Mouse (Mus musculus) forebrain, embryonic 16.5 days (tissue): ENCODE results near the gene Tmem183a. TPM values are rescaled to one million over a fixed set of nuclear protein-coding genes. Genes with fewer than 3 reads are reported as not detected.

Experiments used
- ATAC-seq: fragments of 200-750 bp; cut with Nextera tagmentation; 2 replicates; pipeline ENCODE4 v1.8.0; 2017; ENCODE audit warnings: mild to moderate bottlenecking, moderate library complexity
- H3K27ac ChIP-seq: fragments of 300-500 bp; sonication (generic); 2 replicates; pipeline ENCODE4 v1.5.1; 2014; ENCODE audit warnings: low read length, control low read depth
- H3K27me3 ChIP-seq: fragments of 300-500 bp; sonication (generic); replicated peaks from 2 replicates; pipeline ENCODE4 v1.6.1; 2014; ENCODE audit warnings: low read length; ENCODE audit not compliant: control insufficient read depth, insufficient read depth
- H3K36me3 ChIP-seq: fragments of 300-500 bp; sonication (generic); 2 replicates; pipeline ENCODE4 v1.6.1; 2014; ENCODE audit not compliant: control insufficient read depth, insufficient read depth
- H3K4me1 ChIP-seq: fragments of 300-500 bp; sonication (generic); replicated peaks from 2 replicates; pipeline ENCODE4 v1.6.1; 2014; ENCODE audit warnings: low read length; ENCODE audit not compliant: control insufficient read depth, insufficient read depth
- H3K4me2 ChIP-seq: fragments of 300-500 bp; sonication (generic); 2 replicates; pipeline ENCODE4 v1.6.1; 2014; ENCODE audit warnings: mild to moderate bottlenecking, low read length, control low read depth
- H3K4me3 ChIP-seq: fragments of 300-500 bp; sonication (generic); replicated peaks from 2 replicates; pipeline ENCODE4 v1.5.1; 2014; ENCODE audit warnings: mild to moderate bottlenecking, low read length, control low read depth
- H3K9ac ChIP-seq: fragments of 300-500 bp; sonication (generic); replicated peaks from 2 replicates; pipeline ENCODE4 v1.6.1; 2014; ENCODE audit warnings: low read depth, low read length, control low read depth
- H3K9me3 ChIP-seq: fragments of 300-500 bp; sonication (generic); 2 replicates; pipeline ENCODE4 v1.6.1; 2016; ENCODE audit warnings: low read length; ENCODE audit not compliant: control insufficient read depth
- WGBS: fragments of 180-500 bp; shearing (Covaris S2); extraction: QIAGEN DNeasy Blood & Tissue Kit; methylation state at CpG from one replicate; pipeline ENCODE4 v1.1.7; 2014; 5-methylcytosine and 5-hydroxymethylcytosine counted together
- polyA plus RNA-seq: library from polyadenylated mRNA; unstranded; fragments of >200 nt; fragmentation: Nextera tagmentation; extraction: Ambion mirVana; gene quantifications from 2 replicates; pipeline ENCODE4 v1.2.1, GENCODE M21; 2015

Tmem183a gene
- polyA plus RNA-seq, 1 experiment from 2014 or later = 151 TPM

DNA sequence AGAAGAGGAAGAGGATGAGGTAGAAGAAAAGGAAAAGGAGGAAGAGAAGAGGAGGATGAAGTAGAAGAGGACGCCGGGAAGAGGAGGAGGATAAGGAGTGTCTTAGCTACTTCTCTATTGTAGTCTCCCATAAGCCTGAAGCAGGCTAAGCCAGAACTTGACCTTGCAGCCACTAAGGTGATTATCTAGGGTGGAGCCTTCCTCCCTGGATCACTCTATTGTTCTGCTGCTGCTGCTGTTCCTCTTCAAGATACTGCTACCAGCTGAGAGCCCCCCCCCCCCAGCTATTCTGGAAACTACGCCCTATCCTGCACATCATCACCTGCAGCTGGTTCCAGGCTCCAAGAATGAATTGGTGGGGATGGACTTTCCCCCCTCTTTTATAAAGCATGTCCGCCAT is 22.8 kb upstream of the Tmem183a start:
- no peak for ATAC-seq
- 90% methylated on average over 4 of the region's 4 CpGs for WGBS
- H3K36me3 ChIP-seq = no peaks in the 10 kb centered on the region

DNA sequence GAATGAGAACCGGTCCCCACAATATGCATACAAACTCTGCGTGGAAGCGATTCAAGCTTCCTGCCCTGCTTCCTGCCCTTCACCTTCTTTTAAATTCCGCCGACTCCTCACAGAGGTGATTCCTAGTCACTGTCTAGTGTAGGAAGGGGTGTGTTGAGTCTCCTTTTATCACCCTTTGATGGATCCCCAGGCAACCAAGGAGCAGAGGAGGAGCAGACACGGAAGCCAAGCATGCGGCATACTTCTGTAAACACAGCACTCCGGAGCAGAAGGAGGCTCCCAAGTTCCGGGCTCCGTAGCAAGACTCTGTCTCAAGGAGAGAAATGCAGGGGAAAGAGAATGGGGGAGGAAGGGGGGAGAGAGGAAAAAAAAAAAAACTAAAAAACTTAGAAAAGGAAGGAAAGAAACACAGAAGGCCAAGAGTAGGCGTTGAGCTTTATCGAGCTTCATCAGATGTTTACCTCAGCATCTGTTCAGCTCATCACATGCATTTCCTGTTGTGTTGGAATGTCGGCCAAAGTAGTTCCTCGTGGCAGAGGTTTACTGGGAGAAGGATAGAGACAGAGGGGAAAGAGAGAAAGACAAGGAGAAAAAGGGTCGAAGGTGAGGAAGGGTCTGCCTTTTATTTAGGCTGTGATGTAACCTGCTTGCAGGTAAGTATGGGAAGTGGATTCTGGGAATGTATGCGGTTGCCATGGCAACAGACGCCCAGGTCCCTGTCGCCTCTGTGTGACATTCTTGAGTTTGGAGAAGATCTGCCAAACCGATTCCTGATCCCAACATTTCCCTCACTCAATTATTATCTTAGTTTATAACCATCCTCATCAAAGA is 20.2 kb upstream of the Tmem183a start:
- no peaks in the 10 kb centered on the region for H3K9me3 ChIP-seq
- no peak overlapping the region for H3K27ac ChIP-seq
- H3K4me3 ChIP-seq = peak overlapping the region; percentile 22
- H3K9ac ChIP-seq = no peak overlapping the region
- H3K4me1 ChIP-seq = peaks cover 7% of the 10 kb centered on the region; the same call in 1 of the 2 replicates
- H3K4me2 ChIP-seq = peak overlapping the region; percentile 36
- 16% methylated on average over 19 of the region's 19 CpGs for WGBS
- H3K36me3 ChIP-seq = no peaks in the 10 kb centered on the region
- no peak for ATAC-seq
- 0 out of 2 replicates have a peak, but pooled peaks cover 2% of the 10 kb centered on the region for H3K27me3 ChIP-seq

More for the DNA sequence above, 22.8 kb upstream of the Tmem183a start:
- H3K27me3 ChIP-seq = 0 out of 2 replicates have a peak, but pooled peaks cover 2% of the 10 kb centered on the region
- H3K9ac ChIP-seq = no peak overlapping the region
- H3K4me1 ChIP-seq = peaks cover 7% of the 10 kb centered on the region; the same call in 1 of the 2 replicates
- no peak overlapping the region for H3K4me2 ChIP-seq
- H3K9me3 ChIP-seq = no peaks in the 10 kb centered on the region
- H3K27ac ChIP-seq = no peak overlapping the region
- H3K4me3 ChIP-seq = no peak overlapping the region

DNA sequence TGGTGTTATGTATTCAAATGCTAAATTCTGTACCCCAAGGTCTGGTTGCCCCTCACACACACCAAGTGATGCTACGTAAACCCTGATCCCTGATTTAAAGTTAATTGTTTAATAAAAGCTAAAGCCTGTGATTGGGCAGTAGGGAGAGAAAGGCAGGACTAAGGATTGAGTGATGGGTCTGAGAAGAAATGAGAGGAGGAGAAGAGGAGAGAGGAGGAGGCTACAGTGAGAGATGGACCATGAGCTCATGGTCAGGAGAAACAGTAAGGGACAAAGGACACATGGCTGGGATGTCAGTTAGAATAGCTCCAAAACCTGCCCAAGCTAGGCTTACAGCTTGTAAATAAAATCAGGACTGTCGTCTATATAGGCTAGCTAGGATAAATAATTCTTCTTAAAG is 19.3 kb upstream of the Tmem183a start:
- H3K27me3 ChIP-seq = 0 out of 2 replicates have a peak, but pooled peaks cover 2% of the 10 kb centered on the region
- no peak overlapping the region for H3K4me2 ChIP-seq
- ATAC-seq = no peak
- no peaks in the 10 kb centered on the region for H3K9me3 ChIP-seq
- no peaks in the 10 kb centered on the region for H3K36me3 ChIP-seq
- no peak overlapping the region for H3K27ac ChIP-seq
- 73% methylated on average over 2 of the region's 2 CpGs for WGBS
- H3K4me3 ChIP-seq = no peak overlapping the region
- H3K4me1 ChIP-seq = peaks cover 7% of the 10 kb centered on the region; the same call in 1 of the 2 replicates
- H3K9ac ChIP-seq = no peak overlapping the region

DNA sequence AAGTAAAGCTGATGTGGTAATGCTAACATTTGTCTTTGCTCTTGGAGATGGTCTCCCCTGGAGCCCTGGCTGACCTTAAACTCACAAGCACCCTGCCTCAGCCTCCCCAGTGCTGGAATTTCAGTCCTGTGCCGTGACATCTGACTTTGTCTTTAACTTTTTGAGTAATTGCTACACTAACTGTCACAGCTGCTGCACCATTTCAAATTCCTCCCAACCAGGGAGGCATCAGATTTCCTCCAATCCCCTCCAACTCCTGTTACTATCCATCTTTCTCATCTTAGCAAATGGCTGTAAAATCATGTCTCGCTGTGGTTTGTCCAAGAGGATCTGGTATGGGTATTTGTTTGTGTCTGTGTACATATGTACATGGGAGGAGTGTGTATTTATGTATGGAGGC is 12.3 kb upstream of the Tmem183a start:
- Histone ChIP-seq H3K9me3 (0 out of 2 replicates have a peak, but pooled peaks cover 2% of the 10 kb centered on the region), H3K4me2 (no peak overlapping the region), H3K27ac (no peak overlapping the region), H3K9ac (no peak overlapping the region), H3K27me3 (no peaks in the 10 kb centered on the region), H3K4me3 (no peak overlapping the region), H3K4me1 (no peaks in the 10 kb centered on the region), H3K36me3 (no peaks in the 10 kb centered on the region)
- ATAC-seq = no peak
- 74% methylated on average over 2 of the region's 2 CpGs for WGBS

DNA sequence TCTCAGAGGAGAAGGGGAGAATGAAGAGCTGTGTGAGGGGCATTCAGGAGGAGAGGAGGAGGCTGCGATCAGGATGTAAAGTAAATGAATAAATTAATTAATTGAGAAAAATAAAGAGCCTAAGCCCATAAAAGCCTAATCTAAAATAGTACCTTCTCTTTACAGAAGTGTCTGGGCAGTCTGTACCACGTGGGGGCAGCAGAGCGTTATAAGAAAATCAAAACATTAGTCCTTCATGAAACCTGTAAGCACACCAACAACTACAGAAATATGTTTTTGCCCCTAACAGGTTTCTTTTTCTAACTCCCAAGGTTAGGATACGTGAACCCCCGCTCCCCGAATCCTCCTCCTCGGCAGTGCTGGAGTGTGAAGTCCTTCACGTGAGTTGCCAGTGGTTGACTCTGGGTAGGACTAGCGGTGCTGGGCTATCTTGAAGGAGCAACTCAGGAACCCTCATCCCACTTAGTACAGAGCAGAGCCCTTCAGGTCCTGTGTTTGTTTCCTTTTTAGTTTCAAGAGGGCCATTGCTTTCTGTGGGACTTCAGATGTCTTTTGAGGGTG is 7.1 kb upstream of the Tmem183a start:
- WGBS = 55% methylated on average over 9 of the region's 9 CpGs
- no peaks in the 10 kb centered on the region for H3K4me1 ChIP-seq

DNA sequence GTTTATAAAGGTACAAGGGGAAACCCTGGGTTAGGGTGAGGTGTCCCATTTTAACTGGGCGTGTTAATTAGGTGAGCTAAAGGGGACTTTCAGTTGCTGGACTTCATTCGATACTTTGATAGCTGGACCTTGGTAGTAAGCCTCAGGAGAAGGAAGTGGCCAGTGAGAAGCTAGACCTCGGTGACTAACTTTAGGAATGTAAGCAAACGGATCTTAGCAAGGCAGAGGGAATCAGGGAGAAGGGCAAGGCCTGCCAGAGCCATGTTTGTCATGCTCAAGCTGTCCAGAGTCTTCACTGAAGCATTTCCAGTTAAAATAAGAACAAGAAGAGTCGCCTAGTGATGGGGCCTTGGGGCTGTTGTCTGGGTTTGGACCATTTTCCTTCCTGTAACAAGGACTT is 3.7 kb upstream of the Tmem183a start:
- Histone ChIP-seq H3K4me1 (peaks cover 8% of the 10 kb centered on the region), H3K4me2 (no peak overlapping the region), H3K27ac (no peak overlapping the region), H3K36me3 (no peaks in the 10 kb centered on the region), H3K27me3 (no peaks in the 10 kb centered on the region), H3K4me3 (no peak overlapping the region), H3K9me3 (0 out of 2 replicates have a peak, but pooled peaks cover 2% of the 10 kb centered on the region), H3K9ac (no peak overlapping the region)
- 70% methylated on average over 5 of the region's 5 CpGs for WGBS
- no peak for ATAC-seq

More for the DNA sequence above, 7.1 kb upstream of the Tmem183a start:
- Histone ChIP-seq H3K9ac (no peak overlapping the region), H3K4me2 (no peak overlapping the region), H3K36me3 (no peaks in the 10 kb centered on the region), H3K4me3 (no peak overlapping the region), H3K27me3 (no peaks in the 10 kb centered on the region), H3K9me3 (0 out of 2 replicates have a peak, but pooled peaks cover 2% of the 10 kb centered on the region), H3K27ac (no peak overlapping the region)
- ATAC-seq = no peak

DNA sequence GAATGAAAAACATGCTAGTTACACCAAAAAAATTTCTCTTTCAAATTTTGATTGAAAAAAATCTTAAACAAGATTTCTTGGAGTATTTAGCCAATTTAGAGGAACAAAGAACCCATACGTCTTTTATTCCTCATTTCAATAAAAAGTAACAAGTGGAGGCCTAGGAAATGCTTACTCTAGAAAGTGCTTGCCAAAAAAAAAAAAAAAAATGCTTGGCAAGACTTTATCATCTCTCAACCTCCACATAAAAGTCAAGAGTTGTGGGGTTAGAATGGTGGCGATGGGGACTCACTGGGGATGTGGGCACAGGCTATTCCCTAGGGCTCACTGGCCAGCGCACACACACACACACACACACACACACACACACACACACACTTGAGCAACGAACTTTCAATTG is 1.4 kb upstream of the Tmem183a start:
- WGBS = 80% methylated on average over 4 of the region's 4 CpGs
- Histone ChIP-seq H3K4me1 (peaks cover 14% of the 10 kb centered on the region), H3K36me3 (peaks cover 9% of the 10 kb centered on the region), H3K27me3 (no peaks in the 10 kb centered on the region), H3K27ac (no peak overlapping the region), H3K9ac (no peak overlapping the region), H3K9me3 (no peaks in the 10 kb centered on the region), H3K4me3 (no peak overlapping the region), H3K4me2 (no peak overlapping the region)
- no peak for ATAC-seq

DNA sequence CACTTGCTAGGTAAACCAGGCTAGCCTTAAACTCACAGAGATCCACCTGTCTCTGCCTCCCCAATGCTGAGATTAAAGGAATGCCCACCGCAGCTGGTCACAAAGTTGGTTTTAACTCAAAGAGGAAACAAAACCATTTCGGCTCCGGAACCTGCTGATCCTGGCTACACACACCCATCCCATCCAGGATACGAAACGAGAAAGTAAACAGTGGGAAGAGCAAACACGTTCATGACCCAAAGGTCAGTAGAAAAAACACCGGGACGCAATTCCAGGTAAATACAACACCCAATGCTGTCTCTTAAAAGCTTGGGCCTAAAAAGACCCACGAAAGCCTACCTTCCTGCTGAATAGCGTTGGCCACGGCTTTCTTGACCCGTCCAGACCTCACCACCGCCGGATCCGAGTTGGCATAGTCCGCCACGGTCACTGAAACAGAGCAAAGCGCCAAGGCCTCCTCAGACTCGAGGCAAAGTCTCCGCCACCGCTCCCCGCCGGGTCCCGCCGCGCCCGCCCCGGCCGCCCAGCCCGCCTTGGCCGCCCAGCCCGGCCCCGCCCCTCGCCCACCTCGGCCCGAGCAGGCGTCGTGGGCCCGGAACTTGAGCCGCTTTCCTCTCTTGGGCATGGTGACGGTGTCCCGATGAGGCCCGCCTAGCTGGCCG is 453 bp downstream of the Tmem183a start:
- Histone ChIP-seq H3K4me2 (peak overlapping the region; percentile 94), H3K4me1 (peaks cover 14% of the 10 kb centered on the region), H3K9ac (peak overlapping the region; percentile 93), H3K27me3 (no peaks in the 10 kb centered on the region), H3K9me3 (no peaks in the 10 kb centered on the region), H3K4me3 (peak overlapping the region; percentile 96), H3K27ac (peak overlapping the region; percentile 78), H3K36me3 (peaks cover 9% of the 10 kb centered on the region)
- ATAC-seq = peak; percentile 84
- WGBS = 2% methylated on average over 33 of the region's 44 CpGs

DNA sequence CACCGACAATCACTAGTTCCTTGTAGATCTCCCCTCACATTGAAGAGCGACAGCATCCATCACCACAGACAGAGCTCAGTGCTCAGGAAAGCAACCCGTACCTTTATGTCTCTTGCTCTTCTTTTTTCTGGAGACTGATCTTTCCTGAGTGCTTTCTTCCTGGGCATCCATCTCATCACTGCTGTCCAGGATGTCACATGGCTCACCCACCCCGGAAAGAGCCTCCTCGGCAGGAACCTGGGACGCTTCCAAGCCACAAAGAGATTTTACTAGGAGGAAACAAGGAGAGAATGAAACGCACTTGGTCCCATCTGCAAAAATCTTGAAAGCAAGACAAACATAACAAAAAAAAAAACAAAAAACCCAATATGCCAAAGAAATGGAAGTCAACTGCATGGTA is 1.1 kb downstream of the Tmem183a start:
- Histone ChIP-seq H3K9ac (no peak overlapping the region), H3K27me3 (no peaks in the 10 kb centered on the region), H3K4me1 (peaks cover 14% of the 10 kb centered on the region), H3K27ac (no peak overlapping the region), H3K4me2 (peak overlapping the region; percentile 94), H3K36me3 (peaks cover 16% of the 10 kb centered on the region), H3K4me3 (peak overlapping the region; percentile 96), H3K9me3 (no peaks in the 10 kb centered on the region)
- 83% methylated on average over 7 of the region's 7 CpGs for WGBS
- ATAC-seq = no peak
